In genomic region chr2:166512488-166512887, GRCm38 (mm10) we compare ENCODE assay signal across 12 mouse cellular contexts.
A peak's percentile ranks its signal among the peaks of the same experiment; 100 is the strongest.
DNase-seq lines count a peak whose midpoint lies in the region; ATAC-seq and TF ChIP-seq lines count a peak whose summit lies in the region.
"Had no signal": no experiment of that assay in that cellular context is flagged by ENCODE, and none has a peak within 500 bp of the region (broad histone marks: within the 10 kb centered on the region; RNA-seq: fewer than 3 reads in every experiment).

No protein-coding gene starts in this region.

- no peak overlapping the region for H3K27ac ChIP-seq in kidney, adult 2 months (ENCODE audit: insufficient read depth, low read depth, low read length)
- no peak overlapping the region for H3K27ac ChIP-seq in bone marrow, adult 2 months (ENCODE audit: control insufficient read depth, insufficient read depth, low read depth, low read length, poor library complexity)
- no peak overlapping the region for H3K27ac ChIP-seq in hindbrain, embryonic 11.5 days (ENCODE audit: low read depth, low read length)
- H3K27ac ChIP-seq in intestine, embryonic 16.5 days (ENCODE audit: low read length): no peak overlapping the region
- H3K27ac ChIP-seq: embryonic facial prominence, embryonic 15.5 days; midbrain, embryonic 15.5 days had no signal

- H3K9me3 ChIP-seq in hindbrain, embryonic 11.5 days (ENCODE audit: control insufficient read depth, low read length): 0 out of 2 replicates have a peak, but pooled peaks cover 3% of the 10 kb centered on the region
- 0 out of 2 replicates have a peak, but pooled peaks cover 3% of the 10 kb centered on the region for H3K9me3 ChIP-seq in intestine, embryonic 16.5 days (ENCODE audit: control insufficient read depth, low read length)
- H3K9me3 ChIP-seq: embryonic facial prominence, embryonic 15.5 days; midbrain, embryonic 15.5 days had no signal

- H3K27me3 ChIP-seq in kidney, adult 2 months (replicated peaks; ENCODE audit: control insufficient read depth, insufficient read depth, low read length): no peaks in the 10 kb centered on the region
- no peaks in the 10 kb centered on the region for H3K27me3 ChIP-seq in hindbrain, embryonic 11.5 days (ENCODE audit: control insufficient read depth, insufficient read depth, low read length)
- H3K27me3 ChIP-seq in intestine, embryonic 16.5 days (replicated peaks; ENCODE audit: control insufficient read depth, insufficient read depth, low read length): no peaks in the 10 kb centered on the region
- H3K27me3 ChIP-seq: embryonic facial prominence, embryonic 15.5 days; midbrain, embryonic 15.5 days had no signal

- TF ChIP-seq CTCF in kidney, adult 2 months (conservative IDR thresholded peaks at IDR 0.05; ENCODE audit: insufficient read depth, insufficient read length, low read depth, low read length): 0 out of 2 replicates have a peak, but pooled peaks have one; percentile 28
- TF ChIP-seq CTCF in bone marrow, adult 2 months (IDR thresholded peaks at IDR 0.05; ENCODE audit: control insufficient read depth, insufficient read depth, low read length): peak; percentile 47; the same call in 1 of the 2 replicates

- H3K4me3 ChIP-seq in kidney, adult 2 months (ENCODE audit: insufficient read depth, low read depth, low read length): no peak overlapping the region
- H3K4me3 ChIP-seq in bone marrow, adult 2 months (replicated peaks; ENCODE audit: control insufficient read depth, low read depth, low read length): no peak overlapping the region
- no peak overlapping the region for H3K4me3 ChIP-seq in hindbrain, embryonic 11.5 days (ENCODE audit: low read depth, low read length)
- H3K4me3 ChIP-seq in intestine, embryonic 16.5 days (ENCODE audit: low read length): no peak overlapping the region
- H3K4me3 ChIP-seq: embryonic facial prominence, embryonic 15.5 days; midbrain, embryonic 15.5 days had no signal

- no peak overlapping the region for H3K4me2 ChIP-seq in hindbrain, embryonic 11.5 days (replicated peaks; ENCODE audit: low read depth, low read length)
- H3K4me2 ChIP-seq in intestine, embryonic 16.5 days (ENCODE audit: low read depth, low read length): no peak overlapping the region
- H3K4me2 ChIP-seq: embryonic facial prominence, embryonic 15.5 days; midbrain, embryonic 15.5 days had no signal

- no peak for DNase-seq in kidney, adult 2 months
- no peak for DNase-seq in kidney, postnatal 10 days
- DNase-seq in thymus, postnatal 14 days: peak; percentile 16
- no peak for DNase-seq in thymus, postnatal 0 days (ENCODE audit: low spot score)
- peak; percentile 57 for DNase-seq in testis, postnatal 14 days (ENCODE audit: low spot score)
- DNase-seq in hindbrain, embryonic 11.5 days (ENCODE audit: low spot score): no peak
- DNase-seq: cerebellum, adult 2 months; thymus, adult 18-20 months had no signal

- no peak for TF ChIP-seq POLR2A in kidney, adult 2 months (IDR thresholded peaks at IDR 0.05; ENCODE audit: low read depth, low read length)
- no peak for TF ChIP-seq POLR2A in bone marrow, adult 2 months (IDR thresholded peaks at IDR 0.05; ENCODE audit: borderline replicate concordance, control insufficient read depth, low read depth, low read length)

- 82% methylated on average over 8 of the region's 8 CpGs for WGBS in kidney, adult 2 months
- 79% methylated on average over 8 of the region's 8 CpGs for WGBS in bone marrow, adult 2 months
- whole genome bisulfite sequencing in hindbrain, embryonic 11.5 days: 72% methylated on average over 8 of the region's 8 CpGs
- WGBS in intestine, embryonic 16.5 days: 82% methylated on average over 8 of the region's 8 CpGs

- no peaks in the 10 kb centered on the region for H3K4me1 ChIP-seq in kidney, adult 2 months (ENCODE audit: control insufficient read depth, insufficient read depth, low read length)
- peaks cover 3% of the 10 kb centered on the region; the same call in 1 of the 2 replicates for H3K4me1 ChIP-seq in bone marrow, adult 2 months (ENCODE audit: control insufficient read depth, insufficient read depth, low read length)
- H3K4me1 ChIP-seq in hindbrain, embryonic 11.5 days (replicated peaks; ENCODE audit: control insufficient read depth, insufficient read depth, low read length): peaks cover 2% of the 10 kb centered on the region; the same call in 1 of the 2 replicates
- peaks cover 5% of the 10 kb centered on the region; the same call in 1 of the 2 replicates for H3K4me1 ChIP-seq in intestine, embryonic 16.5 days (ENCODE audit: control insufficient read depth, insufficient read depth, low read length)

- H3K36me3 ChIP-seq in kidney, adult 2 months (ENCODE audit: control insufficient read depth, insufficient read depth, low read length): no peaks in the 10 kb centered on the region
- H3K36me3 ChIP-seq in hindbrain, embryonic 11.5 days (ENCODE audit: control insufficient read depth, insufficient read depth, low read length): no peaks in the 10 kb centered on the region
- H3K36me3 ChIP-seq in intestine, embryonic 16.5 days (ENCODE audit: control insufficient read depth, insufficient read depth, low read length): no peaks in the 10 kb centered on the region
- H3K36me3 ChIP-seq: embryonic facial prominence, embryonic 15.5 days; midbrain, embryonic 15.5 days had no signal

- no peak overlapping the region for H3K9ac ChIP-seq in hindbrain, embryonic 11.5 days (ENCODE audit: low read depth, low read length)
- H3K9ac ChIP-seq in intestine, embryonic 16.5 days (ENCODE audit: low read depth, low read length): no peak overlapping the region
- H3K9ac ChIP-seq: embryonic facial prominence, embryonic 15.5 days; midbrain, embryonic 15.5 days had no signal

- ATAC-seq in hindbrain, embryonic 11.5 days (ENCODE audit: low FRiP score): no peak
- ATAC-seq in intestine, embryonic 16.5 days: no peak
- ATAC-seq: midbrain, embryonic 15.5 days had no signal

Comparison
In these comparisons a context has a peak if more than half of its experiments do, and no peak if none do; other contexts are left out.
1. DNase-seq: peak in thymus, postnatal 14 days (single experiment) and testis, postnatal 14 days (single experiment); none in kidney, adult 2 months (single experiment), kidney, postnatal 10 days (single experiment), thymus, postnatal 0 days (single experiment) and hindbrain, embryonic 11.5 days (single experiment).